Mouse (Mus musculus): ENCODE data around the gene Rasal2. TPM values are rescaled to one million over a fixed set of nuclear protein-coding genes. Genes with fewer than 3 reads are reported as not detected.

Gene Rasal2
- polyA plus RNA-seq, 1 experiment, result 3.7 TPM

DNA sequence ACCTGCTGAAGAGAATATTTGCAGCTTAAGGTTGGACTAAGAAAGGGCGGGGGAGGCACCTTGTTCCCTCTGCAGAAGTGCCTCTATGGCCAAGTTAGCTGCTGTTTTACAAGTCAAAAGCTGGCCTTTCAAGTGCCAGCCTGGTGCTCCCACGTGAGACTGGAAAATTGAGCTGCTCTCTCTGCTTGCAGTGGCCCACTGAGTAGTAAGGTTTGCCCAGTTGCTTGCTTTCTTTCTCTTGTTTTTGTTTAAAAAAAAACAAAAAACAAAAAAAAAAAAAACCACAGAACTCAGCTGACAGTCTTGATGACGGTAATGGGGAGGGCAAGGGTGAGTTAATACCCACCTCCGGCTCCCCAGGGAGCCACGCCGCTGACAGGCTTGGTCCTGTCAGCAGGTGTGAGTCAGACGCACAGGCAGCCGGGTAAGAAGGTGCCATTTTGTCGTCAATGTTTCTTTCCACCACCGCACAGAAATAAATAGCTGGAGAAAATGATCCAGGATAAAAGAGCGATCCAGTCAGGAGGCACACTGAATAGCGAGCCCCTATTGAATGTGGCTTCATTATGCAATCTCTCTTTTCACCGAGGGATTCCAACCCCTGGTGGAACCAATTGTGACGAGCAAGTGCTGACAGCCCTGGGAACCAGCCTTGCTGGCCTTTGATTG is 27.7 kb upstream of the Rasal2 start:
- no peak for DNase-seq (ENCODE audit: low read depth)

GRCm38 (mm10) chr1:157439101-157439500 is 26.7 kb upstream of the Rasal2 start:
- DNase-seq (ENCODE audit: low read depth), result no peak

- DNase-seq (ENCODE audit: low read depth), result no peak
Observed at GRCm38 (mm10) chr1:157438290-157438689, 25.9 kb upstream of the Rasal2 start.

DNA sequence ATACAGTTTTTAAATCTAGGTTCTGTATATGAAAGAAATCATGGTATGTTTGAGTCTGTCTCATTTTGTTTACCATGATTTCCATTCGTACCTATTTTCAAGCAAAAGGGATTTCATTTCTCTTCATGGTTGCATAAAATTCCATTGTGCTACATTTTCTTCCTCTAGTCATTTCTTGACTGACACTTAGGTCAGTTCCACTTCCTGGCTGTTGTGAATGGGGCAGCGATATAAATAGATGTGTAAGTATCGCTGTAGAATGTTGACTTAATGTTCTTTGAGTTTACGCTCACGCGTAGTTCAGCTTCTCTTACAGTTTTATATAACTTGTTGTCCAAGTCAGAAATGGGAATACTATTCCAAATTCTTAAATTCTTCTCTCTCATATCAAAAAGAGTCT is 23.5 kb upstream of the Rasal2 start:
- no peak for DNase-seq (ENCODE audit: low read depth)

DNA sequence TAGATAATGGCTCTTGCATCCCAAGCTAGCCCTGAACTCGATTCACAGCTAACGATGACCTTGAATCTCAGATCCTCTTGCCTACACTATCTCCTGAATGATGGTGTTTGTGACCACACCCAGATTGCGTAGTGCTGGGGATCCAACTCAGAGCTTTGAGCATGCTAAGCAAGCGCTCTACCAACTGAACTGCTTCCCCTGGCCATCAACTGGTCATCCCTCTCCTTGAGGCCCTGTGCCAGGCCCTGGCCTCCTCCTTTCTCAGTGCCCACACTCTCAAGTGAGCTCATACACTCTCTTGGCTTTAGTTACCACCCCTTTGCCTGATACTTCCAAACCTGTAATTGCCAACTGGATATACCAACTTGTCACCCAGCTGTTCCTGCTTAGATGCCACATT is 22.0 kb upstream of the Rasal2 start:
- DNase-seq (ENCODE audit: low read depth), result no peak

- DNase-seq (ENCODE audit: low read depth), result no peak
Observed at GRCm38 (mm10) chr1:157433316-157433715, 20.9 kb upstream of the Rasal2 start.

- DNase-seq (ENCODE audit: low read depth), result no peak
Observed at GRCm38 (mm10) chr1:157428366-157428765, 16.0 kb upstream of the Rasal2 start.

- peak; percentile 36 for DNase-seq (ENCODE audit: low read depth)
Observed at GRCm38 (mm10) chr1:157427604-157428003, 15.2 kb upstream of the Rasal2 start.

- DNase-seq (ENCODE audit: low read depth), result no peak
Observed at GRCm38 (mm10) chr1:157426933-157427332, 14.5 kb upstream of the Rasal2 start.

- DNase-seq (ENCODE audit: low read depth), result no peak
Observed at GRCm38 (mm10) chr1:157425741-157426427, 13.5 kb upstream of the Rasal2 start.

DNA sequence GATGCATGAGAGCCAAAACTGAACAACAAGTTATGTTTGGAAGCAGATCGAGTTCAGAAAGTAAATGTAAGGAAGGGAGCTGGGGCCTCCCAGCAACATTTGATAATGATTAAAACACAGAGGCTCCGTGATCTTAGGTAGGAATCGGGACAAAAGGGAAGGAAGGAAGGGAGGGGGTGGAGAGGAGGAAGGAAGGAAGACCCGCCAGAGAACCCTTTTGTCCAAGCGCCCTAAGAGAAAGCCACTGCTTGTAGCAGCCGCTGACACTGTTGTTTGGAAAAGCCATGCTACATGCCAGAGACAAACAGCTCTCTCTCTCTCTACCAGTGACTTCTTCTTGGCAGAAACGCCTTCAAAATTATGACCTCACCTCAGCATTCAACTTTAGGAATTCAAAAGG is 5.5 kb upstream of the Rasal2 start:
- DNase-seq (ENCODE audit: low read depth), result no peak

DNA sequence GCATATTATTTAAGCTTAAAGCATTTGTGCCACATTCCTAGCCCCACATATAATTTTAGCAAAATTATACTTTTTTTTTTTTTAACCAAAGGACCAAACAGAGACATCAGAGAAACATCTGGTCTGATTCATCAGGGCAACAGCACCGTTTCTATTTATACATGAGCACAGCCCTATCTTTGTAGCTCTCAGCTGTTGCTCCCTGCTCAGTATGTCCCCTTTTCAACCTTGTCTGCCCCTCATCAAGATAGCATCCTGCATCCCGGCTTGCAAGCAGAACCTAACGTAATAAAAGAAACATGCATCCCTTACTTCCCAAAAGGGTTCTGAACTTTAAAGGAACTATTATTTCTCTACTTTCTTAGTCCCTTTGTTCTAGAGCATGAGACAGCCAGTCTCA is 5.0 kb upstream of the Rasal2 start:
- no peak for DNase-seq (ENCODE audit: low read depth)

- no peak for DNase-seq (ENCODE audit: low read depth)
Observed at GRCm38 (mm10) chr1:157416628-157417027, 4.2 kb upstream of the Rasal2 start.

- DNase-seq (ENCODE audit: low read depth), result no peak
Observed at GRCm38 (mm10) chr1:157415771-157416170, 3.4 kb upstream of the Rasal2 start.

DNA sequence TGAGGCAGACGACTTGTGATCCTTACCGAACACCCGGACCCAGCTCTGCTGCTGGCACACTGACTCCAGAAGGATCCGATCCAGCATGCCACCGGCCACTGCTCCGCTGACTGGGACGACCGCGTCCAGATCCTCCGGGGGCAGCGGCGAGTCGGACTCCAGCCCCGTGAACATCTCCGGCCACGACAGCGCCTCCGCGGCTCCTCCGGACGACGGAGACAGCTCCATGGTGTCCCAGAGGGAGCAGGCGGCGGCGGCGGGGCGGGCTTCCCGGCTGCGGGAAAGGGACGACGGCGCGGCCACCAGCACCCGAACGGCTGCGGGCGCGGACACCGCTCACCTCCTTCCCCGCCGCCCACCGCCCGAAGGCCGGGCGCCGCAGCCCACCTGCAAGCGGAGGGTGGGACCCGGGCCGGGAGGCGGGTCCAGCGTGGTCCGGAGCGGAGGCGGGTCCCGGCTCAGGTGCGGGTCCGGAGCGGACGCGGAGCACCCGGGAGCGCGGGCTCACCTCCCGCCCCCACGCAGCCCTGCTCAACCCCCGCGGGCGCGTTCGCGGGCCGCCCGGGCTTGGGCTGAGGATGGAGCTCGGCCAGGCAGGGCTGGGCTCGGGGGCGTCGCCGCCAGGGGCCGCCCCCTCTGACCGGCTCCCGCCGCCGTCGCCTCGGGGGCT is 549 bp downstream of the Rasal2 start:
- no peak for DNase-seq (ENCODE audit: low read depth)

DNA sequence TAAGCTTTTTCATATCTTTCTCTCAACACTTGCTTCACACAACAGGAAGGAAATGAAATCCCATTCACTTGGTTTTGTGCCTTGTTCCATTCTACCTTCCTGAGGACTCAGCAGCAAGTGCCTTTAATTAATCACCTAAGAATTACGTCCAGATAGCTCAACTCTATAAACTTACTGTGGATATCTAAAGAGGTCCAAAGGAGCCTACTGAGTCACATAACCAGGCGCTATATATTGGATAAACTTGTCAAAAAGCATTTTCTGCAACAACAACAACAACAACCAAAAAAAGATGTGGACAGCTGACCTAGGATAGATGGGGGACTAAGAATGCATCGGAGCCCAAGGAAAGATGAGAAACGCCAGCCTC is 1.1 kb downstream of the Rasal2 start:
- DNase-seq (ENCODE audit: low read depth), result no peak

- no peak for DNase-seq (ENCODE audit: low read depth)
Observed at GRCm38 (mm10) chr1:157410937-157411336, 1.5 kb downstream of the Rasal2 start.

- DNase-seq (ENCODE audit: low read depth), result no peak
Observed at GRCm38 (mm10) chr1:157409648-157410047, 2.7 kb downstream of the Rasal2 start.

DNA sequence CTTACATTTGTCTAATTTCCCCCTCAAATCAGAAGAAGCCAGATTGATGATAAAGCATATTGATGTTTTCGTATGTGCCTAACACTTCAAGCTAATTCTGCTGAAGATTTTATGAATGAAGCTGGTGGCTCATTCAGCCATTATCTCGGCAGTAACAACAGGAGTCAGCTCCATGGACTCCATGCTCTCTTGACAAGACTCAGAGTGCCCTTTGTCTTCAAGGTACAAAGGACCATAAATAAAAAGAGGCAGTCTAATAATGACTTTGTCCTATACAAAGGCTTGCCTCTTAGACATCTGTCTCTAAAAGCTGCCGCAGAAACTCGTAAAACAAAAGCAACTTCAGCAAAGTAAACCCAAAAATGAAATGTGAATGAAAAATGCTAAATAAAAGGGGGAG is 24.4 kb downstream of the Rasal2 start:
- DNase-seq (ENCODE audit: low read depth), result no peak

DNA sequence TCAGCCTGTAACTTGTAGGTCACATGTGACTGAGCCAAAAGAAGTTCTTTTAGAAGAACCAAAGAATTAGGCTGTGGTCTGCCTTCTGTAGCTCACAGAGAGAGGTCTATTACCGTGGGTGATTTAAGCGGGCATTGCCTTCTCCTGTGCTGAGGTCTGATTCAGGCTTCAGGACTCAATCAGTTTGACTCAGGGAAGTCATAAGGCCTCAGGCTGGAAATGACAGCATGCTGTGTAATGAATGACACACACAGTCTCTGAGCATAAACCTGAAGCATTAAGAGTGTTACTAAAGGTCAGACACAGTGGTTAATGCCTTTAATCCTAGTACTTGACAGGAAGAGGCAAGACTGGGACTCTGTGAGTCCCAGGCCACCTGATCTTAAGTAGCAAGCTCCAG is 31.7 kb downstream of the Rasal2 start:
- peak; percentile 37 for DNase-seq (ENCODE audit: low read depth)

- DNase-seq (ENCODE audit: low read depth), result no peak
Observed at GRCm38 (mm10) chr1:157370397-157370796, 42.0 kb downstream of the Rasal2 start.

- DNase-seq (ENCODE audit: low read depth), result no peak
Observed at GRCm38 (mm10) chr1:157368316-157368715, 44.1 kb downstream of the Rasal2 start.

DNA sequence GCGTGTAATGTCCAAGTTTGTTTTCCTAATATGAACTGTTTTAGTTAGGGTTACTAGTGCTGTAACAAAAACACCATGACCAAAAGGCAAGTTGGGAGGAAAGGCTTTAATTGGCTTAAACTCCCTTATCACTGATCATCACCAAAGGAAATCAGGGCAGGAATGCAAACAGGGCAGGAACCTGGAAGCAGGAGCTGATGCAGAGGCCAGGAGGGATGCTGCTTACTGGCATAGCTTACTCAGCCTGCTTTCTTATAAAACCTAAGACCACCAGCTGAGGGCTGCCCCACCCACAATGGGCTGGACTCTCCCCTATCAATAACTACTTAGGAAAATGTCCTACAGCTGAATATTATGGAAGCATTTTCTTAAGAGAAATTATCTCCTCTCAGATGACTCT is 65.7 kb downstream of the Rasal2 start:
- DNase-seq (ENCODE audit: low read depth), result no peak
